Mouse (Mus musculus) midbrain, embryonic 13.5 days (tissue): ENCODE data around the gene Slc22a23. TPM values are rescaled to one million over a fixed set of nuclear protein-coding genes. Genes with fewer than 3 reads are reported as not detected.

ENCODE experiments used
- ATAC-seq: fragments of 200-750 bp; cut with Nextera tagmentation; 2 replicates; pipeline ENCODE4 v1.8.0; 2017; ENCODE audit warnings: mild to moderate bottlenecking, moderate TSS enrichment, moderate library complexity
- H3K27ac ChIP-seq: fragments of 300-500 bp; sonication (generic); 2 replicates; pipeline ENCODE4 v1.5.1; 2015; ENCODE audit warnings: inconsistent platforms, mild to moderate bottlenecking, moderate library complexity
- H3K27me3 ChIP-seq: fragments of 300-500 bp; sonication (generic); 2 replicates; pipeline ENCODE4 v1.6.1; 2015; ENCODE audit warnings: mild to moderate bottlenecking, inconsistent platforms
- H3K36me3 ChIP-seq: fragments of 300-500 bp; sonication (generic); 2 replicates; pipeline ENCODE4 v1.6.1; 2015; ENCODE audit warnings: mild to moderate bottlenecking, inconsistent platforms
- H3K4me1 ChIP-seq: fragments of 300-500 bp; sonication (generic); replicated peaks from 2 replicates; pipeline ENCODE4 v1.6.1; 2015; ENCODE audit warnings: inconsistent platforms
- H3K4me2 ChIP-seq: fragments of 300-500 bp; sonication (generic); replicated peaks from 2 replicates; pipeline ENCODE4 v1.6.1; 2015; ENCODE audit warnings: moderate library complexity, mild to moderate bottlenecking, inconsistent platforms
- H3K4me3 ChIP-seq: fragments of 300-500 bp; sonication (generic); replicated peaks from 2 replicates; pipeline ENCODE4 v1.5.1; 2015; ENCODE audit warnings: mild to moderate bottlenecking, inconsistent platforms
- H3K9ac ChIP-seq: fragments of 300-500 bp; sonication (generic); replicated peaks from 2 replicates; pipeline ENCODE4 v1.6.1; 2015; ENCODE audit warnings: mild to moderate bottlenecking, inconsistent platforms
- H3K9me3 ChIP-seq: fragments of 300-500 bp; sonication (generic); 2 replicates; pipeline ENCODE4 v1.6.1; 2016; ENCODE audit warnings: mild to moderate bottlenecking, inconsistent platforms
- WGBS: fragments of 180-500 bp; shearing (Covaris S2); methylation state at CpG from one replicate; pipeline ENCODE4 v1.1.7; 2015; 5-methylcytosine and 5-hydroxymethylcytosine counted together
- polyA plus RNA-seq: library from polyadenylated mRNA; unstranded; fragments of >200 nt; fragmentation: Nextera tagmentation; extraction: Ambion mirVana; gene quantifications from 2 replicates; pipeline ENCODE4 v1.2.1, GENCODE M21; 2015

The Slc22a23 gene
- polyA plus RNA-seq, 1 experiment from 2014 or later, result 15.3 TPM

- Histone ChIP-seq H3K9ac (no peak overlapping the region), H3K27ac (no peak overlapping the region), H3K4me2 (no peak overlapping the region), H3K4me3 (no peak overlapping the region), H3K9me3 (no peaks in the 10 kb centered on the region), H3K4me1 (no peaks in the 10 kb centered on the region), H3K36me3 (no peaks in the 10 kb centered on the region), H3K27me3 (no peaks in the 10 kb centered on the region)
- no peak for ATAC-seq
- WGBS, result 95% methylated on average over 5 of the region's 5 CpGs
Observed at GRCm38 (mm10) chr13:34355656-34356055, 10.7 kb upstream of the Slc22a23 start.

- no peak overlapping the region for H3K4me2 ChIP-seq
- H3K4me3 ChIP-seq, result no peak overlapping the region
- H3K4me1 ChIP-seq, result no peaks in the 10 kb centered on the region
- no peak overlapping the region for H3K27ac ChIP-seq
- H3K27me3 ChIP-seq, result no peaks in the 10 kb centered on the region
- no peak for ATAC-seq
- no peaks in the 10 kb centered on the region for H3K36me3 ChIP-seq
- H3K9me3 ChIP-seq, result no peaks in the 10 kb centered on the region
- 91% methylated on average over 10 of the region's 10 CpGs for WGBS
- H3K9ac ChIP-seq, result no peak overlapping the region
Observed at GRCm38 (mm10) chr13:34354830-34355624, 10.0 kb upstream of the Slc22a23 start.

DNA sequence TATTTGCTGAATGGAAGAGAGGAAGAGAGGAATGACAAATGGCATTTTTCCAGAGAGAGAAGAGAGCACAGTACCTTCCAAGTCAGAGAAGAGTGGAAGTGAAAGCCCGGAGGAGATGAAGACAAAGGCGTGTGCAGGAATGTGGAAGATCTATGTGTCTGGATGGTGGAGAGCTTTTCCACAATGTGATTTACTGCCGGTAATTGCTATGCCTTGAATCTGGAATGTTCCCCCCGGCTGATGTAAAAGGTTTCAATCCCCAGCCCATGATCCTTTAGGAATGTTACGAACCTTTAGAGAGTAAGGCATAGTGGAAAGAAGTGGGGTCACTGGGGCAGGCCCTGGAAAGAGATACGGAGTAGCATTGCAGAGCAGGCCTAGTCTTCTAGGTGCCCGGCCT lies 8.3 kb upstream of the Slc22a23 start:
- no peak overlapping the region for H3K9ac ChIP-seq
- no peaks in the 10 kb centered on the region for H3K9me3 ChIP-seq
- no peaks in the 10 kb centered on the region for H3K4me1 ChIP-seq
- H3K27me3 ChIP-seq, result no peaks in the 10 kb centered on the region
- no peaks in the 10 kb centered on the region for H3K36me3 ChIP-seq
- 87% methylated on average over 7 of the region's 7 CpGs for WGBS
- no peak for ATAC-seq
- no peak overlapping the region for H3K27ac ChIP-seq
- no peak overlapping the region for H3K4me3 ChIP-seq
- H3K4me2 ChIP-seq, result no peak overlapping the region

- no peak for ATAC-seq
- H3K4me3 ChIP-seq, result no peak overlapping the region
- no peaks in the 10 kb centered on the region for H3K4me1 ChIP-seq
- no peaks in the 10 kb centered on the region for H3K36me3 ChIP-seq
- H3K27ac ChIP-seq, result no peak overlapping the region
- H3K4me2 ChIP-seq, result no peak overlapping the region
- no peaks in the 10 kb centered on the region for H3K9me3 ChIP-seq
- no peak overlapping the region for H3K9ac ChIP-seq
- H3K27me3 ChIP-seq, result no peaks in the 10 kb centered on the region; the same call in 1 of the 2 replicates
Observed at GRCm38 (mm10) chr13:34351437-34351836, 6.5 kb upstream of the Slc22a23 start.

GRCm38 (mm10) chr13:34347960-34348889 lies 3.2 kb upstream of the Slc22a23 start:
- Histone ChIP-seq H3K27me3 (no peaks in the 10 kb centered on the region; the same call in 1 of the 2 replicates), H3K4me2 (no peak overlapping the region), H3K36me3 (no peaks in the 10 kb centered on the region), H3K9me3 (no peaks in the 10 kb centered on the region), H3K4me3 (no peak overlapping the region), H3K27ac (no peak overlapping the region), H3K9ac (no peak overlapping the region), H3K4me1 (peaks cover 19% of the 10 kb centered on the region)
- no peak for ATAC-seq
- WGBS, result 69% methylated on average over 7 of the region's 7 CpGs

DNA sequence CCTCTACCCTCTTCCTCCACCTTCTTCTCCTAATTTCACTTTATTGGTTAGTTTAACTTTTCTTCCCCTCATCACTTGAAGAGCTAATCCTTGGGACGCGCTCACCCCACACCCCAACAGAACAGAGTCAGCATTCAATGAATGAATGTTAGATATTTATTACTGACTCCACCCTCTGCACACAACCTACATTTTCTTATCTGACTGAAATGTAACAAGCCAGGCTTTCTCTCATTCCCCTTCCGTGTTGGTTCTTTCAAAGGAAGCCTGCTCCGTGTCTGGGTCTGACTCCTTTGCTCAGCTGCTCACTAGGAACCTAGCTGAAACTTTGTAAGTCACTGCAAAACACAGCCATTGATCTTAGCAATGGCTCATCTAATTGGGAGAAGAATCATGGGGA lies 1.8 kb upstream of the Slc22a23 start:
- no peak overlapping the region for H3K4me3 ChIP-seq
- WGBS, result 69% methylated on average over 4 of the region's 4 CpGs
- no peak for ATAC-seq
- no peak overlapping the region for H3K27ac ChIP-seq
- no peaks in the 10 kb centered on the region; the same call in 1 of the 2 replicates for H3K27me3 ChIP-seq
- H3K4me1 ChIP-seq, result peaks cover 34% of the 10 kb centered on the region
- no peaks in the 10 kb centered on the region for H3K36me3 ChIP-seq
- no peaks in the 10 kb centered on the region for H3K9me3 ChIP-seq
- H3K9ac ChIP-seq, result no peak overlapping the region
- H3K4me2 ChIP-seq, result no peak overlapping the region

DNA sequence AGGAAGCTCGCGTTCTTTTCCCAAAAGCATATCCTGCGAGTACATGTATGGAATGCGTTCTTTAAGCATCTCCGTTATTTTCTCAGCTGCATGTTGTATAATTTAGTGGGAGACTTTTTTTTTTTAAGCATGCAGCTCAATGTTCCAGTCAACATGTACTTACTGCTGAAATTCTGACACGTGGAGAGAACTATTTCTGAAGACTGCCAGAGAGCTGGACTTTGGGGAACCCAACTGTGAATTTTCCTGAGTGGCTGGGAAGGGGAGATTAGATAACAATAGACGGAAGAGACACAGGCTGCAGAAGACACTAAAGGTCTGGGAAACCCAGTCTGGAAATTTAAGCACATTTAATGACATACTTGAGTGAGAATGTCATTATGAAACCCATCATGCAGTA lies 1.3 kb upstream of the Slc22a23 start:
- Histone ChIP-seq H3K27me3 (no peaks in the 10 kb centered on the region; the same call in 1 of the 2 replicates), H3K4me1 (peaks cover 38% of the 10 kb centered on the region), H3K36me3 (no peaks in the 10 kb centered on the region), H3K4me3 (0 out of 2 replicates have a peak overlapping the region, but pooled peaks have one; percentile 94), H3K9ac (no peak overlapping the region), H3K9me3 (no peaks in the 10 kb centered on the region), H3K4me2 (peak overlapping the region; percentile 93), H3K27ac (no peak overlapping the region; the same call in 1 of the 2 replicates)
- ATAC-seq, result no peak
- WGBS, result 47% methylated on average over 7 of the region's 7 CpGs

DNA sequence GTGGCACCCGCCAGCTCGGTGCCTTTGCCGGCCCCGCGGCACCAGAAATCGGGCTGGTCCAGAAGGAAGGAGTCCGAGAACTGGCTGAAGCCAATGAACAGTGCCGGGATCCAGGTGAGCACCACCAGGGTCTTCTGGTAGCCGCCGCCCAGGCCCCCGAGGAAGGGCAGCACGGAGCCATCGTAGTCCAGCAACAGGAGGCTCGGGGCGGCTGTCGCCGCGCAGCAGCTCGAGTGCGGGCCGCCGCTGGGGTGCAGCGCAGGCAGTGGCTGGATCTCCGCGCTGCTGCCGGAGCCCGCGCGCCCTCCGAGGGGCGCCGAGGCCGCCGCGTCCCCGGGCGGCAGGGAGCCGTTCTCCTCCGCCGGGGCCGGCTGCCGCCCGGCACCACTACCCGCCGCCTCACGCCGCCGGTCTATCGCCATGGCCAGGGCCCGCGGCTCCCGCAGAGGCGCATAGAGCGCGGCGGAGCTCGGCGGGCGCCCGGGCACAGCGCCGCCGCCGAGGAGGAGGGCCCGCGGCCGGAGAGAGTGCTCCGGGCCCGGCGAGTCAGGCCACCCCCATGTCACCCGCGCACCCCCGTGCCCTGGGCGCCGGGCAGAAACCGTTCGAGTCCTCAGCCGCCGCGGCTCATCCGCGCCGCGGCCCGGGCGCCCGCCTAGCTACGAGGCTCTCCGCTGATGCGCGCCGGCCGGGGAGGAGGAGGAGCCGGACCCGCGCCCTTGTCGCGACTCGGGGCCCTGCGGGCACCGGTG lies 430 bp downstream of the Slc22a23 start:
- Histone ChIP-seq H3K9me3 (no peaks in the 10 kb centered on the region), H3K4me3 (peak overlapping the region; percentile 94), H3K4me2 (peak overlapping the region; percentile 93), H3K9ac (peak overlapping the region; percentile 98), H3K36me3 (no peaks in the 10 kb centered on the region), H3K27me3 (no peaks in the 10 kb centered on the region; the same call in 1 of the 2 replicates), H3K27ac (peak overlapping the region; percentile 89), H3K4me1 (peaks cover 52% of the 10 kb centered on the region)
- peak; percentile 69 for ATAC-seq
- under 1% methylated on average over 88 of the region's 101 CpGs for WGBS

DNA sequence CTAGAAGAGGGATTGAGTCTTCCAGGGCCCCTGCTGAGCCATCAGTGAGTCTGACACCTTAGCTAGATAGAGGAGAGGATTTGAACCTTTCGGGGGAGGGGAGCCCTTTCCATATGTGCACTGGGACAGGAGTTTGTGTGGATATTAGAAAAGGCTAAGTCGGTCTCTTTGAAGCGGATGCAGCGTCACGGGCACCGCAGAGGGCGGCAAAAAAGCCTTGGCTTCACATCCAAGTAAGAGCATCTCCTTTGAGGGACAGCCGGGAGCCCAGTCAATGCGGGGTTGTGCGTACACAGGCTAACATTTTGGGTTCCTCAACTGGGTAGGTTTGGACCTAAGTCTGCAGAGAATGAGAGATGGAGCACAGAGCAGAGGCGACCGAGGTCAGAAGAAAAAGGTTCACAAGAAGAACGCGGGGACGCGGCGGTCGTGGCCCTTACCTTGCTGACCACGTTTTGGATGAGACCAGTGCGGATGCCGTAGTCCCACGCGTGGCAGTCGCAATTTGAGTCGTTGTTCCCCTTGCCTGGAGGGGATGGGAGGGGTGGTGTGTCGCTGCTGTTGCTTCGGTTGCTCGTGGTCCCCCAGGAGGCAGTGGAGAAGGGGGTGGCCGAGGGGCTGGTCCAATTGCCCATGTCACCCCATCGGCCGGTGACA lies 1.1 kb downstream of the Slc22a23 start:
- H3K4me1 ChIP-seq, result peaks cover 52% of the 10 kb centered on the region
- peak; percentile 3; the same call in 1 of the 2 replicates for ATAC-seq
- WGBS, result under 1% methylated on average over 31 of the region's 31 CpGs

DNA sequence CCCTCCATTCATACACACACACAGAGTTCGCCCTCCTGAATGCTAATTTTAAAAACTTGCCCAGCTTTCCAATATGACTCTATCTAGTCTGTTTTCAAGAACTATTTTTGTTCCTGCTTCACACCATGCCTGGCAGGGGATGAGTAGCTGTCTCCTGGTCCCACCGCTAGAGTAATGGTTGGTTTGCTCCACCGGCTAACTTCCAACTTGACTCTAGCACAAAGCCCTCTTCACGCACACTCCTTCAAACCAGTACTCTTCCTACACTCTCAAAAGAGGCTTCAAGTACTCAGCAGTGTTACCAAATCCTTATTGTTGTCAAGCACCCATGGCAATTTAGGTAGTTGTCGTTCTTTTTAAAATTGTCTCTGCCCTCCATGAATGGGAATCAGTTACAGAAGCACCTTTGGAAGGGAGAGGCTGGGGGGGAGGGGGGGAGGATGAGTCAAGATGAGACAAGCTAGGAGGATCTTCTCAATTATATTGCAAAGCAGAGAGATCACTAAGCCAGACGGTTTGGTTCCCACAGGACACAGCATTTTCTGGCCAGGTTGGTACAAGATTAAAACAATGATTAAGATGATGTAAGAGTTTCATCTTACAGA lies 2.6 kb downstream of the Slc22a23 start:
- Histone ChIP-seq H3K4me1 (peaks cover 55% of the 10 kb centered on the region), H3K9me3 (no peaks in the 10 kb centered on the region), H3K36me3 (peaks cover 3% of the 10 kb centered on the region), H3K27me3 (no peaks in the 10 kb centered on the region; the same call in 1 of the 2 replicates), H3K27ac (0 out of 2 replicates have a peak overlapping the region, but pooled peaks have one; percentile 51), H3K4me3 (peak overlapping the region; percentile 94), H3K4me2 (peak overlapping the region; percentile 93), H3K9ac (peak overlapping the region; percentile 98)
- no peak for ATAC-seq
- WGBS, result 21% methylated on average over 6 of the region's 6 CpGs

More for the DNA sequence above, 1.1 kb downstream of the Slc22a23 start:
- Histone ChIP-seq H3K27me3 (no peaks in the 10 kb centered on the region; the same call in 1 of the 2 replicates), H3K9ac (peak overlapping the region; percentile 98), H3K36me3 (peaks cover 3% of the 10 kb centered on the region), H3K4me2 (peak overlapping the region; percentile 93), H3K27ac (peak overlapping the region; percentile 89), H3K4me3 (peak overlapping the region; percentile 94), H3K9me3 (no peaks in the 10 kb centered on the region)

- Histone ChIP-seq H3K9ac (no peak overlapping the region), H3K4me3 (no peak overlapping the region), H3K9me3 (no peaks in the 10 kb centered on the region), H3K27ac (no peak overlapping the region), H3K36me3 (peaks cover 3% of the 10 kb centered on the region), H3K4me2 (no peak overlapping the region), H3K27me3 (no peaks in the 10 kb centered on the region), H3K4me1 (peaks cover 39% of the 10 kb centered on the region)
- ATAC-seq, result no peak
- 93% methylated on average over 1 of the region's 1 CpGs for WGBS
Observed at GRCm38 (mm10) chr13:34336895-34337294, 8.1 kb downstream of the Slc22a23 start.
